Mouse (Mus musculus): Measurements from ENCODE around the gene Snx17. TPM values are rescaled to one million over a fixed set of nuclear protein-coding genes. Genes with fewer than 3 reads are reported as not detected.

The Snx17 gene
- polyA plus RNA-seq, 1 experiment: 56.9 TPM

- WGBS: 94% methylated on average over 12 of the region's 12 CpGs
- Histone ChIP-seq H3K36me3 (ENCODE audit: control insufficient read depth, insufficient read depth, low read length) (peaks cover 58% of the 10 kb centered on the region), H3K4me3 (ENCODE audit: low read depth, low read length) (no peak overlapping the region), H3K27me3 (ENCODE audit: control insufficient read depth, insufficient read depth, low read length) (no peaks in the 10 kb centered on the region), H3K4me1 (ENCODE audit: control insufficient read depth, insufficient read depth, insufficient read length, low read length) (peaks cover 3% of the 10 kb centered on the region), H3K27ac (ENCODE audit: insufficient read depth, low read depth, low read length) (no peak overlapping the region)
- TF ChIP-seq CTCF (IDR thresholded peaks at IDR 0.05; ENCODE audit: extremely low read depth, insufficient read length, insufficient replicate concordance, low read depth, low read length): no peak
- TF ChIP-seq POLR2A (IDR thresholded peaks at IDR 0.05; ENCODE audit: low read depth, low read length): no peak
These were observed 4.0 kb downstream of the Snx17 start for GRCm38 (mm10) chr5:31197072-31197471.

- no peaks in the 10 kb centered on the region for H3K27me3 ChIP-seq (ENCODE audit: control insufficient read depth, insufficient read depth, low read length)
- H3K36me3 ChIP-seq (ENCODE audit: control insufficient read depth, insufficient read depth, low read length): peaks cover 63% of the 10 kb centered on the region
- H3K4me1 ChIP-seq (ENCODE audit: control insufficient read depth, insufficient read depth, insufficient read length, low read length): peaks cover 8% of the 10 kb centered on the region
- TF ChIP-seq POLR2A (IDR thresholded peaks at IDR 0.05; ENCODE audit: low read depth, low read length): no peak
- no peak for TF ChIP-seq CTCF (IDR thresholded peaks at IDR 0.05; ENCODE audit: extremely low read depth, insufficient read length, insufficient replicate concordance, low read depth, low read length)
- no peak overlapping the region for H3K27ac ChIP-seq (ENCODE audit: insufficient read depth, low read depth, low read length)
- WGBS: 81% methylated on average over 9 of the region's 9 CpGs
- H3K4me3 ChIP-seq (ENCODE audit: low read depth, low read length): no peak overlapping the region
These were observed 5.1 kb downstream of the Snx17 start for GRCm38 (mm10) chr5:31198170-31198569.

- H3K4me1 ChIP-seq (ENCODE audit: control insufficient read depth, insufficient read depth, insufficient read length, low read length): peaks cover 8% of the 10 kb centered on the region
- TF ChIP-seq CTCF (IDR thresholded peaks at IDR 0.05; ENCODE audit: extremely low read depth, insufficient read length, insufficient replicate concordance, low read depth, low read length): no peak
- no peak for TF ChIP-seq POLR2A (IDR thresholded peaks at IDR 0.05; ENCODE audit: low read depth, low read length)
- WGBS: 84% methylated on average over 5 of the region's 5 CpGs
- H3K36me3 ChIP-seq (ENCODE audit: control insufficient read depth, insufficient read depth, low read length): peaks cover 65% of the 10 kb centered on the region
- no peak overlapping the region for H3K27ac ChIP-seq (ENCODE audit: insufficient read depth, low read depth, low read length)
- no peak overlapping the region for H3K4me3 ChIP-seq (ENCODE audit: low read depth, low read length)
- H3K27me3 ChIP-seq (ENCODE audit: control insufficient read depth, insufficient read depth, low read length): no peaks in the 10 kb centered on the region
These were observed 5.7 kb downstream of the Snx17 start for GRCm38 (mm10) chr5:31198616-31199320.

- Histone ChIP-seq H3K4me3 (ENCODE audit: low read depth, low read length) (no peak overlapping the region), H3K4me1 (ENCODE audit: control insufficient read depth, insufficient read depth, insufficient read length, low read length) (peaks cover 8% of the 10 kb centered on the region), H3K27me3 (ENCODE audit: control insufficient read depth, insufficient read depth, low read length) (no peaks in the 10 kb centered on the region), H3K36me3 (ENCODE audit: control insufficient read depth, insufficient read depth, low read length) (peaks cover 67% of the 10 kb centered on the region), H3K27ac (ENCODE audit: insufficient read depth, low read depth, low read length) (no peak overlapping the region)
- TF ChIP-seq POLR2A (IDR thresholded peaks at IDR 0.05; ENCODE audit: low read depth, low read length) (no peak), CTCF (IDR thresholded peaks at IDR 0.05; ENCODE audit: extremely low read depth, insufficient read length, insufficient replicate concordance, low read depth, low read length) (no peak)
- WGBS: 91% methylated on average over 19 of the region's 19 CpGs
These were observed 6.4 kb downstream of the Snx17 start for GRCm38 (mm10) chr5:31199321-31199892.

GRCm38 (mm10) chr5:31199893-31200292 lies 6.9 kb downstream of the Snx17 start:
- Histone ChIP-seq H3K27me3 (ENCODE audit: control insufficient read depth, insufficient read depth, low read length) (no peaks in the 10 kb centered on the region), H3K27ac (ENCODE audit: insufficient read depth, low read depth, low read length) (no peak overlapping the region), H3K4me3 (ENCODE audit: low read depth, low read length) (no peak overlapping the region), H3K4me1 (ENCODE audit: control insufficient read depth, insufficient read depth, insufficient read length, low read length) (peaks cover 8% of the 10 kb centered on the region), H3K36me3 (ENCODE audit: control insufficient read depth, insufficient read depth, low read length) (peaks cover 66% of the 10 kb centered on the region)
- 72% methylated on average over 9 of the region's 9 CpGs for WGBS
- no peak for TF ChIP-seq POLR2A (IDR thresholded peaks at IDR 0.05; ENCODE audit: low read depth, low read length)
- TF ChIP-seq CTCF (IDR thresholded peaks at IDR 0.05; ENCODE audit: extremely low read depth, insufficient read length, insufficient replicate concordance, low read depth, low read length): 0 out of 2 replicates have a peak, but pooled peaks have one; percentile 3

GRCm38 (mm10) chr5:31200327-31200768 lies 7.3 kb downstream of the Snx17 start:
- Histone ChIP-seq H3K36me3 (ENCODE audit: control insufficient read depth, insufficient read depth, low read length) (peaks cover 65% of the 10 kb centered on the region), H3K27ac (ENCODE audit: insufficient read depth, low read depth, low read length) (no peak overlapping the region), H3K27me3 (ENCODE audit: control insufficient read depth, insufficient read depth, low read length) (no peaks in the 10 kb centered on the region), H3K4me3 (ENCODE audit: low read depth, low read length) (no peak overlapping the region), H3K4me1 (ENCODE audit: control insufficient read depth, insufficient read depth, insufficient read length, low read length) (peaks cover 8% of the 10 kb centered on the region)
- WGBS: 91% methylated on average over 27 of the region's 27 CpGs
- TF ChIP-seq POLR2A (IDR thresholded peaks at IDR 0.05; ENCODE audit: low read depth, low read length) (no peak), CTCF (IDR thresholded peaks at IDR 0.05; ENCODE audit: extremely low read depth, insufficient read length, insufficient replicate concordance, low read depth, low read length) (no peak)

GRCm38 (mm10) chr5:31201042-31201741 lies 8.2 kb downstream of the Snx17 start:
- peak overlapping the region; percentile 75 for H3K4me3 ChIP-seq (ENCODE audit: low read depth, low read length)
- H3K27ac ChIP-seq (ENCODE audit: insufficient read depth, low read depth, low read length): peak overlapping the region; percentile 67
- no peaks in the 10 kb centered on the region for H3K27me3 ChIP-seq (ENCODE audit: control insufficient read depth, insufficient read depth, low read length)
- 7% methylated on average over 13 of the region's 13 CpGs for whole genome bisulfite sequencing
- TF ChIP-seq POLR2A (IDR thresholded peaks at IDR 0.05; ENCODE audit: low read depth, low read length) (no peak), CTCF (IDR thresholded peaks at IDR 0.05; ENCODE audit: extremely low read depth, insufficient read length, insufficient replicate concordance, low read depth, low read length) (no peak)
- peaks cover 64% of the 10 kb centered on the region for H3K36me3 ChIP-seq (ENCODE audit: control insufficient read depth, insufficient read depth, low read length)
- H3K4me1 ChIP-seq (ENCODE audit: control insufficient read depth, insufficient read depth, insufficient read length, low read length): peaks cover 8% of the 10 kb centered on the region
